ENCODE assay signal across 18 mouse cellular contexts in genomic region chr10:70725091-70725490, GRCm38 (mm10).
"Had no signal": no experiment of that assay in that cellular context is flagged by ENCODE, and none has a peak within 500 bp of the region (broad histone marks: within the 10 kb centered on the region; RNA-seq: fewer than 3 reads in every experiment).

No protein-coding gene starts in this region.

- DNase-seq: gastrocnemius, adult 2 months; gastrocnemius, postnatal 10 days; gastrocnemius, postnatal 25 days; heart, adult 2 months; heart, postnatal 14 days; heart, postnatal 36 days; kidney, adult 18-20 months; kidney, adult 8-10 months; kidney, postnatal 10 days; kidney, postnatal 25 days; kidney, postnatal 4 days; liver; liver, embryonic 13.5 days; liver, postnatal 0 days had no signal

- ATAC-seq: hindbrain, embryonic 16.5 days; inflammation-experienced regulatory T-cells, adult 6 months; intestine, embryonic 15.5 days; intestine, postnatal 0 days; liver, postnatal 0 days had no signal
